Mouse (Mus musculus) erythroblast, embryonic 14.5 days (primary cell): ENCODE data around the gene Uba6. TPM values are rescaled to one million over a fixed set of nuclear protein-coding genes. Genes with fewer than 3 reads are reported as not detected.

ENCODE experiments used
- H3K27me3 ChIP-seq: 2 replicates; pipeline ENCODE4 v1.6.1; 2012; ENCODE audit warnings: inconsistent platforms; ENCODE audit not compliant: control insufficient read depth
- H3K36me3 ChIP-seq: 2 replicates; pipeline ENCODE4 v1.6.1; 2012; ENCODE audit warnings: mild to moderate bottlenecking, inconsistent platforms; ENCODE audit not compliant: control insufficient read depth
- H3K4me1 ChIP-seq: 2 replicates; pipeline ENCODE4 v1.6.1; 2012; ENCODE audit warnings: inconsistent platforms; ENCODE audit not compliant: control insufficient read depth
- H3K4me3 ChIP-seq: replicated peaks from 2 replicates; pipeline ENCODE3; 2012; ENCODE audit warnings: moderate library complexity, mild to moderate bottlenecking, inconsistent platforms
- H3K9me3 ChIP-seq: 2 replicates; pipeline ENCODE4 v1.6.1; 2012; ENCODE audit warnings: low read length, inconsistent platforms, mixed read lengths; ENCODE audit not compliant: control insufficient read depth
- GATA1 ChIP-seq: IDR thresholded peaks from 2 replicates; pipeline ENCODE4 v1.6.1; 2012; ENCODE audit warnings: low read length, inconsistent platforms, mixed read lengths
- TAL1 ChIP-seq: IDR thresholded peaks from 3 replicates; pipeline ENCODE4 v1.6.1; 2012; ENCODE audit warnings: low read length, inconsistent platforms, mixed read lengths
- polyA plus RNA-seq: library from polyadenylated mRNA; stranded (reverse); fragments of >175 nt; gene quantifications from 2 replicates; pipeline ENCODE4 v1.2.3, GENCODE M21; 2012

Gene Uba6
- polyA plus RNA-seq, 1 experiment = under 0.01 TPM

- Histone ChIP-seq H3K36me3 (no peaks in the 10 kb centered on the region), H3K9me3 (no peaks in the 10 kb centered on the region), H3K4me1 (no peaks in the 10 kb centered on the region), H3K4me3 (no peak overlapping the region), H3K27me3 (no peaks in the 10 kb centered on the region)
- TF ChIP-seq TAL1 = no peak
- no peak for TF ChIP-seq GATA1
Measured at GRCm38 (mm10) chr5:86084979-86085378, 87.6 kb downstream of the Uba6 start.

- H3K4me3 ChIP-seq = no peak overlapping the region
- H3K4me1 ChIP-seq = no peaks in the 10 kb centered on the region
- H3K36me3 ChIP-seq = no peaks in the 10 kb centered on the region
- TF ChIP-seq GATA1 = no peak
- TF ChIP-seq TAL1 = no peak
- no peaks in the 10 kb centered on the region for H3K27me3 ChIP-seq
- H3K9me3 ChIP-seq = no peaks in the 10 kb centered on the region
Measured at GRCm38 (mm10) chr5:86083987-86084386, 88.6 kb downstream of the Uba6 start.

DNA sequence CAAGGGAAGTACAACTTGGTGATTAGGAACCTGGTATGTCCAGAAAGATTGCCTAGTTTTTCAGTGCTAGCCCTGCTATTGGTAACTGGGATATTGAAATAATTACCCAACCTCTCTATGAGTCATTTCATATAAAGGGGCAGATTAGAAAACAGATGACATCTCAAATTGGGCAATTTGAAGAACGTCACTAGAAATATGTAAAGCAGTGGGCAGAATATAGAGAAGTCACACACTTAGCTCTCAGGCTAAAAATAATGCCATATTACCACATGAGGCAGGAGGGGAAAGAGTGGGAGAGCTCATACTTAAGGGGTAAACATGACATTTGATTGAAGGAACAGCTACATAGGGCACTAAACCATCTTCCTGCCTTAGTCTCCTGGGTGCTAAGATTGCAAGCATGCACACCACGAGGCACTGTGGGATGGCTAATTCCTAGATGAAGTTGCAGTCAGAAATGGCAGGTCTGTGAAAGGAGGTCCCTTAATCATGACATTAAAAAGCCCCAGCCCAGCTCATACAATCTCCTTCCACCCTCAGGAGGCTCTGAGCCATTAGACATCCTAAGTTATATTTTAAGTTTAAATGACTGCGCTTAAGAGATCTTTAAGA is 93.8 kb downstream of the Uba6 start:
- Histone ChIP-seq H3K27me3 (no peaks in the 10 kb centered on the region), H3K4me3 (no peak overlapping the region), H3K4me1 (no peaks in the 10 kb centered on the region), H3K9me3 (no peaks in the 10 kb centered on the region), H3K36me3 (no peaks in the 10 kb centered on the region)
- no peak for TF ChIP-seq TAL1
- TF ChIP-seq GATA1 = no peak

GRCm38 (mm10) chr5:86072756-86073386 is 99.7 kb downstream of the Uba6 start:
- Histone ChIP-seq H3K27me3 (no peaks in the 10 kb centered on the region), H3K4me3 (no peak overlapping the region), H3K36me3 (no peaks in the 10 kb centered on the region), H3K9me3 (no peaks in the 10 kb centered on the region), H3K4me1 (peaks cover 8% of the 10 kb centered on the region)
- TF ChIP-seq TAL1 (no peak), GATA1 (no peak)

GRCm38 (mm10) chr5:86071538-86071937 is 101.1 kb downstream of the Uba6 start, which contains the start of gene Stap1:
Stap1 (plus strand) TSS chr5:86071746.
- H3K4me3 ChIP-seq = peak within 1 kb of the TSS; percentile 31
- TF ChIP-seq TAL1 (no peak), GATA1 (no peak)
- H3K27me3 ChIP-seq = no peaks in the 10 kb centered on the region
- no peaks in the 10 kb centered on the region for H3K36me3 ChIP-seq
- H3K9me3 ChIP-seq = no peaks in the 10 kb centered on the region
- H3K4me1 ChIP-seq = peaks cover 19% of the 10 kb centered on the region

- peaks cover 31% of the 10 kb centered on the region for H3K4me1 ChIP-seq
- TF ChIP-seq TAL1 = no peak
- TF ChIP-seq GATA1 = no peak
- H3K27me3 ChIP-seq = no peaks in the 10 kb centered on the region
- no peaks in the 10 kb centered on the region for H3K9me3 ChIP-seq
- H3K4me3 ChIP-seq = no peak overlapping the region
- no peaks in the 10 kb centered on the region for H3K36me3 ChIP-seq
Measured at GRCm38 (mm10) chr5:86069121-86069520, 103.5 kb downstream of the Uba6 start.

GRCm38 (mm10) chr5:86068451-86068850 is 104.2 kb downstream of the Uba6 start:
- Histone ChIP-seq H3K4me3 (no peak overlapping the region), H3K27me3 (no peaks in the 10 kb centered on the region), H3K9me3 (no peaks in the 10 kb centered on the region), H3K4me1 (peaks cover 38% of the 10 kb centered on the region), H3K36me3 (no peaks in the 10 kb centered on the region)
- TF ChIP-seq GATA1 (no peak), TAL1 (no peak)

- Histone ChIP-seq H3K4me3 (peak overlapping the region; percentile 92), H3K27me3 (no peaks in the 10 kb centered on the region), H3K9me3 (no peaks in the 10 kb centered on the region), H3K4me1 (peaks cover 44% of the 10 kb centered on the region), H3K36me3 (no peaks in the 10 kb centered on the region; the same call in none of the 2 replicates)
- TF ChIP-seq GATA1 (no peak), TAL1 (no peak)
Measured at GRCm38 (mm10) chr5:86066551-86066929, 106.1 kb downstream of the Uba6 start.

DNA sequence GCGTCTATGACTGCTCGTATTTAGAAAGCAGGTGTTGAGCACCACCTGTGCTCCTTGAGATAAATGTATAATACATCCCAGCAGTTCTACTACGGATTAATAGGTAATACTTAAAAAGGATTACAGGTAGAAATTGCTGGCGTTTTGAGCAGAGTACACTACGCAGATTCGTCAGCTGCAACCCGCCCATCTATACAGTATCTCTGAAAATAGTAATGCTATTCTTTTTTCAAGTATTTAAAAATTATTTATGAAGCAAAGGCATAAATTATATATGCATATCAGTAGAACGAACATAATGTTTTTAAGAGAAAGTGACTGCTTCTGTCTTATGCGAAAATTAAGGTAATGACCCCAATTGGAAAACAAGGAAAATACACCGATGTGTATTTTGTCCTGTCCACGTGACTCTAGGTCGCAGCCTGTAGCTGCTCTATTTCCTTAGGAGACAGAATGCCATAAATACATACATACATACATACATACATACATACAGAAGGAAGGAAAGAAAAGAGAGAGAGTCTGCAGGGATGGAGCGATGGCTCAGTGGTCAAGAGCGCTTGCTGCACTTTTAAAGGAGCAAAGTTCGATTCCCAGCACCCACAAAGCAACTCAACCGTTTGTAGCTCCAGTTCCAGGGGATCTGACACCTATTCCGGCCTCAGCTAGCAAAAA is 106.6 kb downstream of the Uba6 start:
- no peaks in the 10 kb centered on the region; the same call in none of the 2 replicates for H3K36me3 ChIP-seq
- no peak for TF ChIP-seq TAL1
- no peak for TF ChIP-seq GATA1
- H3K4me1 ChIP-seq = peaks cover 44% of the 10 kb centered on the region
- no peaks in the 10 kb centered on the region for H3K27me3 ChIP-seq
- no peaks in the 10 kb centered on the region for H3K9me3 ChIP-seq
- peak overlapping the region; percentile 92 for H3K4me3 ChIP-seq
